Mouse (Mus musculus): ENCODE data around the gene Tarbp1.

Gene Tarbp1

DNA sequence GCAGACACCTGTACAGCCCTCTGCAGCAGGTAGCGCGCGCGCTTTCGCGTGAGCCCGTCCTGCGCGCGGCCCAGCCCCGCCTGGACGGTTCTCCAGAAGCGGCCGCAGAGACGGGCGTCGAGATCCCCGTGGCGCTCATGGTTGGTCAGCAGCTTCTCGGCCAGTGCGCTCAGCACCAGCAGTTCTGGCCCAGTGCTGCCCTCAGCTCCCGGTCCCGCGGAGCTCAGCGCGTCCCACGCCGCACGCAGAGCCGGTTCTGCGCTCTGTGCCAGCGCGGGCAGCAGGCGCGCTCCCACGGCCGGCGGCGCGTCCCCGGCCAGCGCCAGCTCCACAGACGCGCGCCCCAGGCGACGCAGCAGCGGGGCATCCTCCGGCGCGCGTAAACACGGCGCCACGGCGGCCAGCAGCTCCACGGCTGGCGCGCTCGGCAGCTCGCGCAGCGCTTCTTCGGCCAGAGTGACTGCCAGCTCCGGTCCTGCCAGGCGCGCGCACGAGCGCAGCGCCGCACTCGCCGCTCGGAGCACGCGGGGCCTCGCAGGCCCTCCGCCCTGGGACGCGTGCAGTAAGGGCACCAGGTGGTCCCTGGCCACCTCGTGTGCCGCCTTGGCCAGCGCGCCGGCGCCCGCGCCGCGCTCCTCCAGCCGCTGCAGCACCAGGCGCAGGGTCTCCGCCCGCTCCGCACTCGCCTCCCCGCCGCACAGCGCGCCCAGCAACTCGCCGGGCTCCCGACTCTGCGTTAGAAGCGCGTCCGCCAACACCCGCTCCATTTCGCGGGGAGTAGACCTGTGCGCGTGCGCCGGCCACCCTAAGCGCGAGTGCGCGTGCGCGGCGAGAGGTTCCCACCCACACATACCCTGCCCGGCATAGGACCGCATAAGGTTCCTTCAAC is at the start of gene Tarbp1:
TSS of gene Tarbp1 (minus strand) at position 767 of the 889 bp plus-strand sequence.
- DNase-seq (ENCODE audit: low read depth, low spot score), result peak; percentile 94

DNA sequence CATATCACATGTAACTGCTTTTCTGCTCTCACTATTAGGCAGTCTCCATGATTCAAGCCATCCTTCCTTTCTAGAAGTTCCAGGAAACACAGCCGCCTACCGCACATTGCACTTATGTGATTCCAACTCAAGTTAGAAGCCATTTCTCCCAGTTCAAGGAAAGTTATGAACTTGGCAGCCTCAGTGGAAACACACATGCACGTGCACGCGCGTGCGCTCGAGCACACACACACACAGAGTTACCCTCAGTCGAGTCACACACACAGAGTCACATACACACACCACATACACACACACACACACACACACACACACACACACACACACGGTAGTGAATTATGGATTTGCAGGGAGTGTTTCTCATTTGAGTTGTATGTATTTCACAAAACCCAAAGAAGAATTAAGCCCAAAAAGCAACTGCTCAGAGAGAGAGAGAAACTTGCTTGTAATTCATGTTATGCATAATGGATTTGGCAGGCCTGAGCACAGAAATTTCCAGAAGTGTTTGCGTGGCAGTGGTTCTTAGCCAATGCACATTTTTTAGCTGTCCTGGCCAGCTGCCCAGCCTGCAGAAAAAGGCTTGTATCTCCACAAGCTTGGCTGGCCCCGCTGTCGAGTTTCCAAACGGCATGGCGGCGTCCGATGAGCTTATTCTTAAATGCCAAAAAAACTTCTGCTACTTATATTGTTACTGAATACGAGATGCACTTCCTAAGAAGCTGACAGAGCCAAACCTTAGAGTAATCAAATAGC is 49.5 kb upstream of the Tarbp1 start:
- no peak for DNase-seq (ENCODE audit: low read depth, low spot score)

DNA sequence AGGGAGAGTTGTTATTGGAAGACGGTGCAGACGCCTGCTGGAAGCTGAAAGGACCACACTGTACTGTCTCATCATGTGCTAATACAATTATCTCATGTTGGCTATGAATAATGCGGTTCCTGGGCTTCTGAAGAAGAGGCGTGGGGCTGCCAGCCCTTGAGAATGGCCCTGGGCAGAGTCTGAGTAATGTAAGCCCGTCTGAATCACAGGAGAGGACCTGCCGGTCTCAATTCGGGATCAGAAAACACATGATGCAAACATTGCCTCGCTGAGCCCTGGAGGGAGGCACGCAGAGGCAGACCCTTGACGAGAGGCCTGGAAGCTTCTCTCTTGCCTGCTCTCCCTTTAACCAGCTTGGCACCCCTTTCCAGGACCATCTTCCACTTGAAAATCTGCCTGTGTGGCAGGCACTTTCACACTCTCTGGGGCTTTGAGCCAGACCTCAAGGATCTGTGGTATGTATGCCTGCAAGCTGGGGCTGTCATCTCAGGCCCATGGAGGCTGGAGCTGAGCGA is 48.3 kb upstream of the Tarbp1 start:
- no peak for DNase-seq (ENCODE audit: low read depth, low spot score)

DNA sequence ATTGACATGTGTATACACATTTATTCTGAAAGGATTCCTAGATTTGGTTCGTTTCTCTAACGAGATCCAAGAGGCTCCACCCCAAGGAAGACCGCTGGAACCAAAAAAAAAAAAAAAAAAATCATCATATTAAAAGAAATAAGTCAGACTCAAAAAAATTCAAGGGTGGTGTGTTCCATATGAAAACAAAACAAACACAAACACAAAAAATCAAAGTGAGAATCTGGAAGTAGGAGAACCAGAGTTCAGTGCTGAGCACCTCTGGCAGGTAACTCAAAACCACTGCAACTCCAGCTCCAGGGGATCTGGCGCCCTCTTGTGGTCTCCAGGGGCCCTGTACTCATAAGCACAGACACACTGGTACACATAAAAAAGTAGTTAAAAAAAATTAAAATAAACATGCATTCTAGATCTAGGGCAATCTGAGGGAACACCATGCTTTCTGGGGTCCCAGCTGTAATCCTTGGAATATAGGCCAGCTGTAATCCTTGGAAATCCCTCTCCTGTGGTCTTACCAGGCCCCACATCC is 44.6 kb upstream of the Tarbp1 start:
- no peak for DNase-seq (ENCODE audit: low read depth, low spot score)

DNA sequence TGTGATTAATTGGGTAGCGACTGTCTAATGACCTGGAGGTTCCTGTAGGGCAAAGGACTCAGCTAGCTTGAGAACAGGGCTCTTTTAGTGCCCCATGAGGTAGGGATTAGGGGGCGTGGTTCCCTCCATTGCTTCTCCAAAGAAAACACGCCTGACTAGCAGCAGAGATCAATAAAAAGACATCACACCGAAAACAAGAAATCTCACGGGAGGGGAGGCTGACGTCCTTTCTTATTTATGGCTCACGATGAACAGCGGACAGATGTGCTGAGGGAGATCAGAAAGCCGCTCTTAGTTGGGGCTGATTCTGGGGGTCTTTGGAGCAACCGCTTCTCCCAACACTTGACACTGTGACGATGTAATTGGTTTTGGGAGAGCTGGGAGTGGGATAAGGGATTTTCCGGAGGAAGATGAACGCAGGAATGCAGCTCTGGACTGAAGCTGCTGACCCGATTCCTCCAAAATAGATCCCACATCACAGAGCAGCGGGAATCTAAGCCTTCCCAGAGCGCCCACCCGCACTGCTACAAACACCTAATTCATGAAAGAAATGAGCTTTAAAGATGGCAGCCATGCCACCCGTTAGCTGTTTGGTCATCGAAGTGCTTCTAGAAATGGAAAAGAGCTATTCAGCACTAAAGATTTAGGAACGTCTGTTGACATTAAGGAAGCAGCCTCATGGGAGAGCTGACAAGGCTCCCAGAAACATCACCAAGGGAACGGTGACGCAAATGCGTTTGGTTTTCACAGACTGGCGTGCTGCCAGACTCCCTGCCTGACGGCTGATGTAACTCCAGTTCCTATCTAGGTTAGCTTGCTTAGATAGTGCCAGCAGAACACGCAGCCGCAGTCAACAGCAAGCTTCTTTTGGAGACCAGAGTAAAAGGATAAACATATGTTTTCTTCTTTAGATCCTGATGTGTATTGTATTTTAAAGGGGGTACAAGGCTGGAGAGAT is 42.0 kb upstream of the Tarbp1 start:
- peak; percentile 87 for DNase-seq (ENCODE audit: low read depth, low spot score)

DNA sequence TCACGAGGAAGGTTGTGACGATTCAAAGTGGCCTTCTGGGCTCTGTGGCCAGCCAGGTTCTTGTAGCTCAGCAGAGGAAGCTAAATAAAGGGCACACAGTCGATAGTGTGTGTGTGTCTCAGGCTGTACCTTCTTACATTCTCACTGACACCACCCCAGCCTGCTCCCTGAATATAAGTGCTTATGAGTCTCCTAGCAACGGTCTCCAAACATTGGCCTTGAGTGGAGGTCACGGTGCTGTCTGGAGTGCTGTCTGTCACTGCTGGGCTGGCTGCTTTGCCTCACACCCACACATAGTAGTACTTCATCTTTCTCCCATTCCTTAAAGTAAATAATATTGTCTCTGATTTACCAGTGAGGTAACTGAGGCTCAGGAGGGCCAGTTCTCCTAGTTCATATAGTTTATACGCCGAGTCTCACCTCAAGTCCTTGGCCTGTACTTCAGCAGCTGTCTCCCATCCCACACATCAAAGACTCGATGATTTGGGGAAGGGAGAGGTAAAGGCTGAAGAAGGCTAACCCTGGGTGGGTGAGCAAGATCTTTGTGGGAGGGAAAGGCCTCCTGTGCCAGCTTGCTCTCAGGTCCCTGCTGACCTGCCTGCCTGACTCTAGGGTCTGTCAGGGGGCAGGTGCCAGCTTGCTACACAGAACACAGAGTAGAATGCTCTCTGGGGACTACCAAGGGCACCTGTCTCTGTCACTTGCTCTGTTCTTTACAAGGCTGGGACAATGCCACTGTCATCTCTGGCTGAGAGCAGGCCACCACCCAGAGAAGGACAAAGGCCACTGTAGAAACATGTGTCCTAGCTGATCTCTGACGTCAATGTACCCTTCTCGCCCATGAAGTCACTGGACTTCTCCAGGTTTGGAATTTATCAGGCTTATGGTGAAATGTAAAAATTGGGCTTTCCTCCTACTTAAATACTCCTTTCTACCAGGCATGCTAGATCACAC is 39.4 kb upstream of the Tarbp1 start:
- DNase-seq (ENCODE audit: low read depth, low spot score), result no peak

DNA sequence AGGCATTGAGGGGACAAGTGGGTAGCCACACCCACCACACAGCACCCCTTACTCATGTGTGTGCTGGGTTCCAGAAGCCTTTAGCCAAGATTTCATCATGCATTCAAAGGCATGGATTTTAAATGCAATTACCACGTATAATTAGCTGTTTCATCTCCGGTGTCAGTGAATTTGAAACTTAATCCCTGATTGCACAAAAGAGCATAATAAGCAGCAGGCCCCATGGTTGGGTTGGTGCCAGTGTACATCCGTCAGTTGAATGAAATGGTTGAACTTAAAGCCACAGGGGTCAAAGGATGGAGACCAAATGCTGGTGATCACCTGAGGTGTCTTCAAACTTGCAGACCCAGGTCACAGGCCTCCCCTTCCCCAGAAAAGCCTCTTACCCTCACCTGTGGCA is 36.0 kb upstream of the Tarbp1 start:
- DNase-seq (ENCODE audit: low read depth, low spot score), result no peak

DNA sequence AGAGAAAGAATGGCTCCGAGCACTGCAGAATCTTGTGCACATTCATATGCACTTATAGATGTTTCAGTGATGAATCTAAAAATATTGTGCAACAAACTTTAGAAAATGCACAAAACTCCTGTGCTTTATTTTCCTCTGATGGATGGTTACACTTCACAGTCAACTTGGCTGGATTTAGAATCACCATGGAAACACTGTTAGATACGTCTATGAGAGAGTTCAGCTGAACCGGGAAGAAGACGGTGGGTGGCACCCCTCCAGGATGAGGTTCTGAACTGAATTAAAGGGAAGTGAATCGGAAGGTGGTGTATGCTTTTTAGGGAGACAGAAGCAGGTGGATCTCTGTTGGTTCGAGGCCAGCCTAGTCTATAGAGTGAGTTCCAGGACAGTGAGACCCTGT is 34.8 kb upstream of the Tarbp1 start:
- DNase-seq (ENCODE audit: low read depth, low spot score), result no peak

DNA sequence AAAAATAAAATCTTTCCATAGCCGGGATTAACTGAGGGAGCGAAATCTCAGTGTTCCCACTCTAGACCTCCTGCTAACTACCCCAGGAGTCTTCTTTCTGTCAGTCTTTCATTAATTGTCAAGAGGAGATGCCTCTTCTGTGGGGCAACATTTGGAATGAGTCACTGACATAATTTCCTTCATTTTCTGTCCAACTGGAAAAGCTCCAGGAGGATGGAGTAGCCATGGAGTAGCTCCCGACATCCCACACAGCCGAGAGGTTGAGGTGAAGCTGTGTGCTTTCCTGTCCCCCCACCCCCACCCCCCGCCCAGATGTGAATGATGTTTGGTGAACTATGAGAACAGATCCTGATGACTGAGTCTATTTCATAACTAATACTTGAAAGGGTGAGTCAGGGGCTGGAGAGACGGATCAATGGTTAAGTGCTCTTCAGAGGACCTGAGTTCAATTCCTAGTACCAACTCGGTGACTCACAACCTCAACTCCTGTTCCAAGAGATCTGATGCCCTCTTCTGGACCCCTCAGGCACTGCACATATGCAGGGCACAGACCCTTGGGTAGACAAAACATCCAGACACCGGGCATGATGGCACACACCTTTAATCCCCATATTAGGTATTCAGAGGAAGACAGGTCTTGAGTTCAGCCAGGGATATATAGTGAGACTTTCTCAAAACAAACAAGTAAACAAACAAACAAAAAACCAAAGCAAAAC is 34.2 kb upstream of the Tarbp1 start:
- no peak for DNase-seq (ENCODE audit: low read depth, low spot score)

DNA sequence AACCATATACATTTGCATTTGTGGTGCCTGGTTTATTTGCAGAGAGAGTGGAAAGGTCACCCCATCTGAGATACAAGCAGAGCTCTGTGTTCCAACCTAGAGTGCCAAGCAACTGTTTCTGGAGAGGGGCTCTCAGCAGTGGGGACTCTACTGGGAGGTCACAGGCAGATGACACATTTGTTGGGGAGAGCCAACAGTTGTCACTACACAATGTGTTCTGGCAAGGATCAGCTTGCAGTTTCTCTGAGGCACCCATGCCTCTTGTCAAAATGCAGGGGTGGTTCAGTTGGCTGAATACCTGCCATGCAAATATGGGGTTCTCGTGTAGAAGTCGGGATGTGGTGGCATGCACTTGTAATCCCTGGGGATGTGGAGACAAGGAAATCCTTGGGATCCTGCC is 33.4 kb upstream of the Tarbp1 start:
- no peak for DNase-seq (ENCODE audit: low read depth, low spot score)

DNA sequence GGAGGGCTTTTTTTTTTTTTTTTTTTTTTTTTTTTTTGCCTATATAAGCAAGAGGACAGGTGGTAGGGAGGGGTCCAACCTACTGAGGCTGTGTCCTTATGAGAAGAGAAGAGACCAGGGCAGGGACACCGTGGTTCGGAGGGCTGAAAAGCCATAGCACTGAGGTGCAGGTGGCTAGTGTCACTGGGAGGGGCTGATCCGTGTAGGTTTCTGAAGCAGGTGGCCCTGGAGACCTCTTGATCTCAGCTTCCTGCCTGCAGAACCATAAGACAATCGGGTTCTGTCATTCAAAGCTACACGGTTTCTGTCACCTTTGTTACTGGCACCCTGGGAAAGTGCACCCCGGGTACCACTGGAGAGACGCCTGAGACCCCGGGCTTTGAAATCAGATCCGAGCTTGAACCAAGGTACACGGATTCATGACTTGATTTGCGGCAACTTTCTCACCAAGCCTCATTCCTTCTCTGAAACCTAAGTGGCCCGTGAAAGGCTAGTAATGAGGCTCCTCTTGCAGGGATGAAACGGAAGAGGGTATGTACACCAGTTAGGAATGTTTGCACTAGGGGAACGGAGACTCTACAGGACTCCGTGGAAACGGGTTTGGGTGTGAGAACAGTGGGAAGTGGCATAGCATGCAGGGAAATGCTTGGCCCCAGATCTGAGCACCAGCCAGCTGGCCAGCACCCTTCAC is 29.8 kb upstream of the Tarbp1 start:
- DNase-seq (ENCODE audit: low read depth, low spot score), result no peak

DNA sequence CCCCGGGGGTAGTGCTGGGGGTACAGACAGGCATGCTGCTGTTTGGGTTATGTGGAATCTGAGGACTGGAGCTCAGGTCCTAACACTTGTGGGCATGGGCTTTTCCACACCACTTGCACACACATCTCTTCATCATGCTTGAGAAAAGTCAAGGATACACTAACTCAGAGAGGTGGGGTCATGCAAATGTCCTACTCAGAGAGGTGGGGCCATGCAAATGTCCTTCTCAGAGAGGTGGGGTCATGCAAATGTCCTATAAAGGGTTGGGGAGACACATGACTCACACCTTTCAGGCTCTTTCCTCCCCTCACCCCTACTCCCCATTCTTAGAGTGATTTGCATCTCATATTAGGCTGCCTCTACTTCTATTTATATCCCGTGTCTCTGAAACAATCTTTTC is 27.9 kb upstream of the Tarbp1 start:
- no peak for DNase-seq (ENCODE audit: low read depth, low spot score)

DNA sequence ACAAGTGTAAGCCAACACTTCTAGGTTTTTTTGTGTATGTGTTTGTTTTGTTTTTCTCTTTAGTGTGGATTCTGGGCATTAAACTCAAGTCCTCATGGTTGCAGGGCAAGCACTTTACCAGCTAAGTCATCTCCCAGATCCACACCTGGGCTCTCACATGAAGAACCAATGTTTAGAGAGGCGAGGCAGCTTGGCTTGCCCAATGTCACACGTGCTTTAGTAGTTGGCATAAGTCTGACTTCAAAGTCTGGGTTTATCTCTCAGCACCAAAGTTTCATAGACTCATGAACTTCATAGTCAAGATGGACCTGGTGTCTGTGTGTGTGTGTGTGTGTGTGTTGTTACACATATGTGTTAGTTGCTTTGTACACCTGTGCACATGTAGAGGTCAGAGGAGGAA is 24.5 kb upstream of the Tarbp1 start:
- no peak for DNase-seq (ENCODE audit: low read depth, low spot score)

DNA sequence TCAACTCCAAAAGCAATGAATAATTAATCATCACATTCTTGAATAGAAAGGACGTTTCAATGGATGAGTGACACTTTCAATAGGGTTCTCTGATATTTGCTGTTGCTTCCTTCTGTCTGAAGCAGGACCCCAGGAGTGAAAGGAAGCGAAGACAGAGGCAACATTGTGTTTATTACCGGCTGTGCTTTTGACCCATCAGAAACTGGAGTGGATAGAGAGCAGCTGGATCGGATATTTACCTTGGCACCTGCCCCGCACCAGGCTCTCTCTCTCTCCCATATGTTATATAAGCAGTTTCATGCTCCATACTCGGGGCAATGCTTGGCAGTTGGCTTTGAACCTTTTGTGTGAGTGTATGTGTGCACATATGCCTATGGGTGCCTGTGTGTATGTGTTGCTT is 23.6 kb upstream of the Tarbp1 start:
- DNase-seq (ENCODE audit: low read depth, low spot score), result no peak

DNA sequence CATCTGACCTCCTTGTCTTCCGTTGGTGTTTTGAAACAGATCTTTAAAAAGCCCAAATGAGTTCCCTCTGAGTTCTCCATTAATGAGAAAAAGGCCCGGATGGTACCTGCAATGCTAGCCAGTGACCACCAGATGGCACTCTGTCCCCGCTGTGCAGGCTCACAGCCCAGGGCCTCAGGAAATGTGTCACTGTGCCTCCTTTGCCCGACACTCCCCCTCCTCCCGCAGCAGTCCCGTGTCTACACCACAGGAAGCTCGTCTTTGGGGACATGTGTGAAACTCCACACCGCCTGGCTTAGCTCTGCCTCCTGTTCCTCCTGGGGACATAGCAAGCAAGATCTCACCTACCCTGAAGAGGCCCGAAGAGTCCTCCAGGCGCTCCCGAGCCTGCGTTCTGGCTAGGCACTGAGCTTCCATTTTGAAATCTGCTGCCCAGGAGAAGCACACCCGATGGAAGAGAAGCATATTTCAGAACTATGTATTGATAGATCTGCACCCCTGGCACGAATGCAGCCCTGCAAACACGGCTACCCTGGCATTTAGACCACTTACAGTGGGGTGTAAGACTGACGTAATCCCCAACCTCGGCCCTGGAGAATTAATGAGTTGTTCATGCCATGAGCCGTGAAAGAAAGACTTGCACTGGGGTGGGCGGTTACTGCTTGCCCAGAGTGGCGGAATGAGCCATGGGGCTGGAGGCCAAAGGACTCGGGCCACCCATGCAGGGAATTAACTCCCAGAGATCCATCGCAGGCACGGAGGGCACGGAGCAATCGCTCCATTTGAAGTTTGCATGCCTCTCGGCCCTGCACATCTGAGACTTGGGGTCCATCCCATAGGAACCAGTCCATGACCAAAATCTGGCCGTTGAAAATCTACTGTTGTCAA is 22.9 kb upstream of the Tarbp1 start:
- peak; percentile 92 for DNase-seq (ENCODE audit: low read depth, low spot score)

DNA sequence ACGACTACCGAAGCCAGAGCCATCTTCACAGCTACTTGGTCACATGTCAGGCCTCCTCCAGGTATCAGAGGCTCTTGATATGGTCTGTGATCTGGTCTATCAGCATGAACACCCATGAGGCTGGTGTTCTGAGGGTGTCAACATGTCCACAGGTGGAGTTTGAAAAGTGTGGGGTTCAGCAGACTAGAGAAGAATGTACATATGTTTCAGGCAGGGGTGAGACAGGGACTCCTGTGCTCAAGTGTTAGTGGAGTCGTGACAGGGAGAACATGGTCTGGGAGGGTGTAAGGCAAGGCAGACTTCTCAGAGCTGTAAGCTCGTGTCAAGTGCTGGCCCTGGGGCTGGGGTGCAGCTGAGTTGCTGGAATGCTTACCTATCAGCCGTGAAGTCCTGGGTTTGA is 22.1 kb upstream of the Tarbp1 start:
- no peak for DNase-seq (ENCODE audit: low read depth, low spot score)

DNA sequence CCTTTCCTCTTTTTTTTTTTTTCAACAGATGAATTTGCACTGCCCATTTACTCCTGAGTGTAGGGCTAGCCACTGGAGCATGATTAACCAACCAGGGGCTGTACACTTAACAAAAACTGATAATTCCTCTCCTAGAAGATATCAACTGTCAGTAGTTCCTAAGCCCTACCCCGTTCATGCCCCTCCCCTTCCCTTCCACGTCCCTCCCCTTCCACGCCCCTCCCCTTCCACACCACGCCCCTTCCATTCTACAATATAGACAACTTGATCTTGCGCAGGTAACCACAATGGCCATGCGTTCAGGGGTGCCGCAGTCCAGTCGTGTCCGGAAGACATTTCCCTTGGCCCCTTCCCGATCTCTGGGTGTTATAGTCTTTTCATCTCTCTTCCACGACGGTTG is 20.6 kb upstream of the Tarbp1 start:
- no peak for DNase-seq (ENCODE audit: low read depth, low spot score)
